Mouse (Mus musculus) thymus, adult 2 months (tissue): ENCODE measurements around the gene Rnf180.

ENCODE experiments used
- CTCF ChIP-seq: fragments of 200-500 bp; IDR thresholded peaks from 2 replicates; pipeline ENCODE4 v1.5.1; 2012; ENCODE audit warnings: mild to moderate bottlenecking, control low read depth, low read length, moderate library complexity, borderline replicate concordance; ENCODE audit not compliant: control insufficient read depth, poor library complexity, insufficient read depth; ENCODE audit errors: extremely low read depth
- POLR2A ChIP-seq: fragments of 200-500 bp; IDR thresholded peaks from 2 replicates; pipeline ENCODE4 v1.6.1; 2012; ENCODE audit warnings: mild to moderate bottlenecking, low read length, control low read depth, moderate library complexity; ENCODE audit not compliant: control insufficient read depth, poor library complexity, insufficient read depth; ENCODE audit errors: extremely low read depth

- TF ChIP-seq CTCF (no peak), POLR2A (no peak)
These were observed 101.0 kb downstream of the Rnf180 start for GRCm38 (mm10) chr13:105193583-105193982.
